18 mouse cellular contexts compared by ENCODE assay signal in the genomic region with DNA sequence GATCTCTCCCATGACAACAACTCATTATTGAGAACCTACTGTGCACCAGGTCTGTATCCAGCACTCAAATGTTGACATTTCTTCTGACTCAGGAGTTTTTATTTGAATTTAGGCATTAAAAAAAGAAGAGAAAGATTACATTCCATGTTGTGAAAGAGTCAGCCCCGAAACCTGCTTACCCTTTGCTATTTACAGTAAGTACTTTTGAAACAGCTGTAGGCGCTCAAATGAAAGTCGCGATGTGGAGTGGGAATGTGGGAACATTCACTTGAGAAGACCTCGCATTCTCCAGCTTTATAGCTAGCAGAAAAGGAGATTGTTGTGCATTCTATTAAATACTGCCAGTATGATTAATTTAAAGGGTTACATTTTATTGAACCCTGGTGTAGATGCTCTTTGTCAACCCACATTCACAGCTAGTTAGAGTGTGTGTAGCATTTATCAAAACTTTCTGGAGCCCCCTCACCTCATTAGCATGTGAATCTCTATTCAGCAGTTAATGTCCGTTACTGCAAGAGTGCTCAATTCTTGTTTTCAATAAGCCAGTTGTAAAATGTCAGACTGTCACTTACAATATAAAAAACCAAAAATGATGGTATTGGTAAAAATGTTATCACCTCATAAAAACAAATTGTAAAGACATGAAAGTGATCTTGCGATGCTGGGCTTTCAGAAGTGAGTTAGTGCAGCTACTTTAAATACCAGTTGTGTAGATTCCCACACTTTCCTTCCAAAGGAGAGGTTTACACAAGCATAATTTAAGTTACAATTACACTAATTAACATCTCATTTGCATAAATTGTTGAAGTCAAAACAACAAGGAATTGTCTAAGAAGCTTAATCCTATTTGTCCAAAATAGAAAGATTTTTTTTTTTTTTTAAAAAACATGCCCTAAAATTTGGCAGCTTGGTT. TPM values are rescaled to one million over a fixed set of nuclear protein-coding genes. Genes with fewer than 3 reads are reported as not detected.
DNase-seq lines count a peak whose midpoint lies in the region; ATAC-seq and TF ChIP-seq lines count a peak whose summit lies in the region.
"Had no signal": no experiment of that assay in that cellular context is flagged by ENCODE, and none has a peak within 500 bp of the region (broad histone marks: within the 10 kb centered on the region; RNA-seq: fewer than 3 reads in every experiment).

No protein-coding gene starts in this region.

- H3K9me3 ChIP-seq in forebrain, embryonic 12.5 days, result no peaks in the 10 kb centered on the region
- no peaks in the 10 kb centered on the region for H3K9me3 ChIP-seq in forebrain, postnatal 0 days (ENCODE audit: low read length)
- 0 out of 2 replicates have a peak, but pooled peaks cover 4% of the 10 kb centered on the region for H3K9me3 ChIP-seq in lung, embryonic 14.5 days (ENCODE audit: low read depth, low read length)
- peaks cover 8% of the 10 kb centered on the region; the same call in 1 of the 2 replicates for H3K9me3 ChIP-seq in hindbrain, embryonic 14.5 days (ENCODE audit: control insufficient read depth, low read length)
- H3K9me3 ChIP-seq: heart, embryonic 10.5 days; liver, embryonic 13.5 days had no signal

- no peak for TF ChIP-seq CTCF in forebrain, postnatal 0 days (IDR thresholded peaks at IDR 0.05; ENCODE audit: low read depth)
- no peak for TF ChIP-seq CTCF in lung, embryonic 14.5 days (IDR thresholded peaks at IDR 0.05; ENCODE audit: low read depth)
- no peak for TF ChIP-seq CTCF in brain, embryonic 14.5 days (IDR thresholded peaks at IDR 0.05; ENCODE audit: borderline replicate concordance, extremely low read depth, insufficient read depth, insufficient read length)

- 25% methylated on average over 7 of the region's 7 CpGs for WGBS in forebrain, embryonic 12.5 days
- WGBS in forebrain, postnatal 0 days, result 17% methylated on average over 7 of the region's 7 CpGs
- WGBS in lung, embryonic 14.5 days, result 42% methylated on average over 7 of the region's 7 CpGs
- WGBS in hindbrain, embryonic 14.5 days, result 26% methylated on average over 7 of the region's 7 CpGs

- peak; percentile 86 for ATAC-seq in forebrain, embryonic 12.5 days (ENCODE audit: low FRiP score)
- ATAC-seq in forebrain, postnatal 0 days, result no peak
- ATAC-seq in lung, embryonic 14.5 days (ENCODE audit: insufficient read depth), result no peak; the same call in 1 of the 2 replicates
- ATAC-seq in hindbrain, embryonic 14.5 days (ENCODE audit: low FRiP score), result peak; percentile 65; the same call in 1 of the 2 replicates

- no peak overlapping the region for H3K27ac ChIP-seq in forebrain, embryonic 12.5 days
- H3K27ac ChIP-seq in forebrain, postnatal 0 days (ENCODE audit: low read depth, low read length), result no peak overlapping the region
- no peak overlapping the region for H3K27ac ChIP-seq in lung, embryonic 14.5 days (ENCODE audit: low read depth)
- no peak overlapping the region for H3K27ac ChIP-seq in hindbrain, embryonic 14.5 days
- H3K27ac ChIP-seq: embryonic facial prominence, embryonic 10.5 days; gastrocnemius, adult 2 months; heart, embryonic 10.5 days; liver, embryonic 13.5 days had no signal

- peaks cover 15% of the 10 kb centered on the region for H3K36me3 ChIP-seq in forebrain, embryonic 12.5 days (replicated peaks)
- H3K36me3 ChIP-seq in forebrain, postnatal 0 days (ENCODE audit: insufficient read depth), result no peaks in the 10 kb centered on the region
- peaks cover 13% of the 10 kb centered on the region; the same call in 1 of the 2 replicates for H3K36me3 ChIP-seq in lung, embryonic 14.5 days (ENCODE audit: insufficient read depth)
- H3K36me3 ChIP-seq in hindbrain, embryonic 14.5 days (replicated peaks; ENCODE audit: control insufficient read depth, insufficient read depth), result no peaks in the 10 kb centered on the region
- H3K36me3 ChIP-seq: liver, embryonic 13.5 days had no signal

- H3K4me1 ChIP-seq in forebrain, embryonic 12.5 days, result peaks cover 34% of the 10 kb centered on the region
- H3K4me1 ChIP-seq in forebrain, postnatal 0 days (ENCODE audit: insufficient read depth), result peaks cover 13% of the 10 kb centered on the region; the same call in 1 of the 2 replicates
- peaks cover 5% of the 10 kb centered on the region; the same call in 1 of the 2 replicates for H3K4me1 ChIP-seq in lung, embryonic 14.5 days (ENCODE audit: insufficient read depth)
- peaks cover 11% of the 10 kb centered on the region for H3K4me1 ChIP-seq in hindbrain, embryonic 14.5 days (replicated peaks; ENCODE audit: control insufficient read depth, insufficient read depth, low read length)
- H3K4me1 ChIP-seq: embryonic facial prominence, embryonic 10.5 days had no signal

- no peak for DNase-seq in forebrain, postnatal 0 days
- DNase-seq in lung, embryonic 14.5 days, result peak; percentile 58
- no peak for DNase-seq in lung, postnatal 36 days
- DNase-seq in brain, embryonic 14.5 days (ENCODE audit: low read depth), result peak; percentile 87
- DNase-seq in hindbrain, embryonic 14.5 days (ENCODE audit: low spot score), result no peak
- DNase-seq in right cerebral cortex, postnatal 4 days, result no peak
- DNase-seq in adrenal gland, postnatal 14 days, result no peak
- DNase-seq: cerebellum, adult 9-10 months; gastrocnemius, adult 2 months; layer of hippocampus, adult 9-11 months; liver, embryonic 13.5 days; retina, postnatal 1 day; thymus, postnatal 4 days had no signal

- H3K27me3 ChIP-seq in forebrain, embryonic 12.5 days, result no peaks in the 10 kb centered on the region
- H3K27me3 ChIP-seq in forebrain, postnatal 0 days (ENCODE audit: insufficient read depth, low read length), result no peaks in the 10 kb centered on the region
- H3K27me3 ChIP-seq in lung, embryonic 14.5 days (ENCODE audit: insufficient read depth, low read length), result no peaks in the 10 kb centered on the region
- no peaks in the 10 kb centered on the region for H3K27me3 ChIP-seq in hindbrain, embryonic 14.5 days (ENCODE audit: control insufficient read depth, insufficient read depth, low read length)
- H3K27me3 ChIP-seq: liver, embryonic 13.5 days had no signal

- no peak for TF ChIP-seq POLR2A in brain, embryonic 14.5 days (IDR thresholded peaks at IDR 0.05; ENCODE audit: borderline replicate concordance, extremely low read depth, insufficient read depth, insufficient read length, poor library complexity, severe bottlenecking)

- H3K4me2 ChIP-seq in forebrain, embryonic 12.5 days, result peak overlapping the region; percentile 10; the same call in 1 of the 2 replicates
- no peak overlapping the region for H3K4me2 ChIP-seq in forebrain, postnatal 0 days (ENCODE audit: low read depth)
- no peak overlapping the region for H3K4me2 ChIP-seq in lung, embryonic 14.5 days
- H3K4me2 ChIP-seq in hindbrain, embryonic 14.5 days (replicated peaks), result no peak overlapping the region
- H3K4me2 ChIP-seq: liver, embryonic 13.5 days had no signal

- no peak overlapping the region for H3K4me3 ChIP-seq in forebrain, embryonic 12.5 days (replicated peaks)
- no peak overlapping the region for H3K4me3 ChIP-seq in forebrain, postnatal 0 days (ENCODE audit: low read depth, low read length)
- no peak overlapping the region for H3K4me3 ChIP-seq in lung, embryonic 14.5 days (ENCODE audit: low read depth, low read length)
- H3K4me3 ChIP-seq in hindbrain, embryonic 14.5 days (replicated peaks; ENCODE audit: low read length), result no peak overlapping the region
- H3K4me3 ChIP-seq: embryonic facial prominence, embryonic 10.5 days; gastrocnemius, adult 2 months; heart, embryonic 10.5 days; liver, embryonic 13.5 days had no signal

- H3K9ac ChIP-seq in forebrain, embryonic 12.5 days, result no peak overlapping the region
- H3K9ac ChIP-seq in forebrain, postnatal 0 days, result no peak overlapping the region
- no peak overlapping the region for H3K9ac ChIP-seq in lung, embryonic 14.5 days
- no peak overlapping the region for H3K9ac ChIP-seq in hindbrain, embryonic 14.5 days
- H3K9ac ChIP-seq: liver, embryonic 13.5 days had no signal

RNA-seq across cellular contexts. Expression of gene E130114P18Rik, which starts 28.3 kb away (rescaled TPM):
- 50.8 and 52.3 TPM in 2 replicates for polyA plus RNA-seq in forebrain, embryonic 12.5 days (2016; fragmentation: Nextera tagmentation; extraction: Ambion mirVana)
- total RNA-seq in forebrain, postnatal 0 days (2014; rRNA removed), result 12.9 and 15.2 TPM in 2 replicates
- polyA plus RNA-seq in forebrain, postnatal 0 days (2015; fragmentation: Nextera tagmentation; extraction: Ambion mirVana), result 19.3 and 20.7 TPM in 2 replicates
- polyA plus RNA-seq in lung, embryonic 14.5 days (2014; fragmentation: Nextera tagmentation; extraction: Ambion mirVana), result 0.84 and 0.85 TPM in 2 replicates
- 19.7 and 31.1 TPM in 2 replicates for polyA plus RNA-seq in brain, embryonic 14.5 days (2012; rRNA removed)
- 26.3 and 28.0 TPM in 2 replicates for polyA plus RNA-seq in hindbrain, embryonic 14.5 days (2014; fragmentation: Nextera tagmentation; extraction: Ambion mirVana)
- total RNA-seq in adrenal gland, postnatal 14 days (2021), result not detected in 2 replicates
- total RNA-seq: gastrocnemius, adult 2 months; megakaryocyte, adult 5-6 weeks had no signal
- polyA plus RNA-seq: spleen, adult 2 months had no signal

RNA-seq across cellular contexts. Expression of gene Nfia, which starts 33.6 kb away (rescaled TPM):
- polyA plus RNA-seq in forebrain, embryonic 12.5 days (2016; fragmentation: Nextera tagmentation; extraction: Ambion mirVana), result 62.1 and 67.2 TPM in 2 replicates
- 44.1 and 51.2 TPM in 2 replicates for total RNA-seq in forebrain, postnatal 0 days (2014; rRNA removed)
- 38.2 and 57.5 TPM in 2 replicates for polyA plus RNA-seq in forebrain, postnatal 0 days (2015; fragmentation: Nextera tagmentation; extraction: Ambion mirVana)
- polyA plus RNA-seq in lung, embryonic 14.5 days (2014; fragmentation: Nextera tagmentation; extraction: Ambion mirVana), result 48.2 and 53.5 TPM in 2 replicates
- polyA plus RNA-seq in brain, embryonic 14.5 days (2012; rRNA removed), result 54.5 and 56.0 TPM in 2 replicates
- 47.8 and 49.2 TPM in 2 replicates for polyA plus RNA-seq in hindbrain, embryonic 14.5 days (2014; fragmentation: Nextera tagmentation; extraction: Ambion mirVana)
- 201 and 226 TPM in 2 replicates for total RNA-seq in adrenal gland, postnatal 14 days (2021)

Comparison
In these comparisons a context has a peak if more than half of its experiments do, and no peak if none do; other contexts are left out.
1. ATAC-seq: peak in forebrain, embryonic 12.5 days (single experiment) and hindbrain, embryonic 14.5 days (single experiment); none in forebrain, postnatal 0 days (single experiment) and lung, embryonic 14.5 days (single experiment).
2. DNase-seq: peak in lung, embryonic 14.5 days (single experiment) and brain, embryonic 14.5 days (single experiment); none in forebrain, postnatal 0 days (single experiment), lung, postnatal 36 days (single experiment), hindbrain, embryonic 14.5 days (single experiment), right cerebral cortex, postnatal 4 days (single experiment) and adrenal gland, postnatal 14 days (single experiment).
3. RNA of gene E130114P18Rik, which starts 28.3 kb away (polyA plus RNA-seq): 50.8 to 52.3 TPM in forebrain, embryonic 12.5 days, 26.3 to 28.0 TPM in hindbrain, embryonic 14.5 days, 19.7 to 31.1 TPM in brain, embryonic 14.5 days and 19.3 to 20.7 TPM in forebrain, postnatal 0 days; 0.84 to 0.85 TPM in lung, embryonic 14.5 days; every median in the first group is over 10 times any median in the second.